Mouse (Mus musculus) embryonic facial prominence, embryonic 13.5 days (tissue): Measurements from ENCODE around the gene S100b. TPM values are rescaled to one million over a fixed set of nuclear protein-coding genes. Genes with fewer than 3 reads are reported as not detected.
A peak's percentile ranks its signal among the peaks of the same experiment; 100 is the strongest.

ENCODE experiments used
- ATAC-seq: fragments of 200-750 bp; cut with Nextera tagmentation; 2 replicates; pipeline ENCODE4 v1.8.0; 2017; ENCODE audit warnings: low read depth; ENCODE audit not compliant: insufficient number of reproducible peaks, insufficient read depth, low FRiP score, low TSS enrichment
- H3K27ac ChIP-seq: fragments of 300-500 bp; sonication (generic); 2 replicates; pipeline ENCODE4 v1.5.1; 2015; ENCODE audit warnings: moderate library complexity, mild to moderate bottlenecking, inconsistent platforms
- H3K27me3 ChIP-seq: fragments of 300-500 bp; sonication (generic); 2 replicates; pipeline ENCODE4 v1.6.1; 2015; ENCODE audit warnings: mild to moderate bottlenecking, inconsistent platforms
- H3K36me3 ChIP-seq: fragments of 300-500 bp; sonication (generic); 2 replicates; pipeline ENCODE4 v1.6.1; 2015; ENCODE audit warnings: mild to moderate bottlenecking, inconsistent platforms
- H3K4me1 ChIP-seq: fragments of 300-500 bp; sonication (generic); 2 replicates; pipeline ENCODE4 v1.6.1; 2015; ENCODE audit warnings: inconsistent platforms
- H3K4me2 ChIP-seq: fragments of 300-500 bp; sonication (generic); 2 replicates; pipeline ENCODE4 v1.6.1; 2015; ENCODE audit warnings: moderate library complexity, mild to moderate bottlenecking, inconsistent platforms
- H3K4me3 ChIP-seq: fragments of 300-500 bp; sonication (generic); 2 replicates; pipeline ENCODE4 v1.5.1; 2015; ENCODE audit warnings: mild to moderate bottlenecking, inconsistent platforms
- H3K9ac ChIP-seq: fragments of 300-500 bp; sonication (generic); 2 replicates; pipeline ENCODE4 v1.6.1; 2015; ENCODE audit warnings: mild to moderate bottlenecking, inconsistent platforms
- H3K9me3 ChIP-seq: fragments of 300-500 bp; sonication (generic); 2 replicates; pipeline ENCODE4 v1.6.1; 2016; ENCODE audit warnings: inconsistent platforms
- WGBS: fragments of 180-500 bp; shearing (Covaris S2); methylation state at CpG from one replicate; pipeline ENCODE4 v1.1.7; 2015; ENCODE audit warnings: mixed read lengths; 5-methylcytosine and 5-hydroxymethylcytosine counted together
- polyA plus RNA-seq: library from polyadenylated mRNA; unstranded; fragments of >200 nt; fragmentation: Nextera tagmentation; extraction: Ambion mirVana; gene quantifications from 2 replicates; pipeline ENCODE4 v1.2.1, GENCODE M21; 2015

Gene S100b
- polyA plus RNA-seq, 1 experiment from 2014 or later, result 5.7 TPM

DNA sequence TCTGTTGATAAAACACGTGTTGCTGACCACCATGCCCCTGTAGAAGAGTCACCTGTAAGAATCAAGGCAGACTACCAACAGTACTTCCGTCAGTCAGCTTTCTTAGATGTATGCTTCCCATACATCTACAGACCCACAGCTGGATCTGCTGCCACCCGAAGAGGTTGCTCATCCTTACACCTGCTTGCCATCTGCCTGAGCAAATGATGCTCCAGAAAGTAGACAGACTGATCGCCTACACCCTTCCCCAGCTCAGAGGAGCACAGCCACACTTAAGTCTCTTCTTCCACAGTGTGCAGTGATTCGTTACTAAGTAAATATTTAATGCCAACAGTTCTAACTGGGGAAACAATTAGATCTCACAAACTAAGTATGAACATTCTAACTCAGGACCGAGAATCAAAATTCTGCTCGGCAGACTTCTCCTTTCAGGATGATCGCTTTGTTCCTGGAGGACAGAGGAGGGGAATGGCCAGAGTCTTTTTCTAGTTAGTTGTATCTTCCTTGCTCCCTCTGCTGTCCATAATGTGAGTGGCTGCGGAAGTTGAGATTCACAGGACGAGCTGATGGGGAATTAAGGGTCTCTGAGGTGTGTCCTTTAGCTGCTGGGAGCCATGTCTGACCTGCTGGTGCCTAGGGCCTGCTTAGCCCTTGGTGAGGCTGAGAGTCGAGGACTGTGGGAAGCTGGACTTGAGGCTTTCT lies 6.9 kb downstream of the S100b start:
- peaks cover 9% of the 10 kb centered on the region for H3K4me1 ChIP-seq
- H3K9ac ChIP-seq, result no peak overlapping the region
- no peak overlapping the region for H3K27ac ChIP-seq
- peaks cover 28% of the 10 kb centered on the region for H3K36me3 ChIP-seq
- no peak overlapping the region for H3K4me3 ChIP-seq
- no peak for ATAC-seq
- 54% methylated on average over 11 of the region's 11 CpGs for WGBS
- H3K4me2 ChIP-seq, result no peak overlapping the region
- no peaks in the 10 kb centered on the region for H3K9me3 ChIP-seq
- H3K27me3 ChIP-seq, result no peaks in the 10 kb centered on the region

DNA sequence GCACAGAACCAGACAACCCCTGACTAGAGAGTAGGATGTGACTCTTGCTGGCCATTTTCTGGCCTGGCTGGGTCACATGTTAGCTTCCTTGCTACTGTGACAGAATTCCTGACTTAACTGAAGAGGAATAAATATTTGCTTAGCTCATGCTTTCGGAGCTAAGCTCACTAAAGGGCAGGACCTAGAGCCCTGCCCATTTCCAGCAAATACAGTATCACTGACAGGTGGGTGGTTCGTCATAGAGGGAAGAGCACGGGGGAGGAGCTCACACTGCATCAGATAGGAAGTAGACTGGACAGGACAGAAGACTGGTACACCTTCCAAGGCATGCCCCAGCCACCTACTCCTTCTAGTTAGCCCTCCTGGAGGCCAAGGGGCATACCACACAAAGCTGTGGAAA lies 7.8 kb downstream of the S100b start:
- H3K27ac ChIP-seq, result no peak overlapping the region
- H3K4me3 ChIP-seq, result no peak overlapping the region
- H3K27me3 ChIP-seq, result no peaks in the 10 kb centered on the region
- no peaks in the 10 kb centered on the region for H3K9me3 ChIP-seq
- H3K36me3 ChIP-seq, result peaks cover 37% of the 10 kb centered on the region
- no peak overlapping the region for H3K9ac ChIP-seq
- peaks cover 7% of the 10 kb centered on the region for H3K4me1 ChIP-seq
- 87% methylated on average over 3 of the region's 3 CpGs for WGBS
- no peak overlapping the region for H3K4me2 ChIP-seq
- ATAC-seq, result no peak

DNA sequence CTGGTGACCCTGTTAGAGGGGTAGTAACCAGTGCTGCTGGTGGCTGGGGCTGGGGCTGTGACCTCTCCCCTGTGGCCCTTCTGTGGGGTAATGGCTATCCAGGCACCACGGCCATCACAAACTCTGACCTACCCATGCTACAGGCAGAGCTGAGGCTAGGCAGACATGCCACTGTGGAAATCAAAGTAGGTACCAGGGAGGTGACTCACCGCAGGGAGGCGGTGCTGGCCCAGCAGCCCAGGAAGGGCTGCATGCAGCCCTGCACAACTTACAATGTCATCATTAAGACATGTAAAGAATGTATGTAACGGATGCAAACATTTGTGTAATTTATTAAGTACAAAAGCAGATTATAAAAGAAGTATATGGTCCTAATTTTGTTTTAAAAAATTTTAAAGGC lies 8.8 kb downstream of the S100b start:
- H3K4me2 ChIP-seq, result no peak overlapping the region
- peaks cover 44% of the 10 kb centered on the region for H3K36me3 ChIP-seq
- H3K4me1 ChIP-seq, result peaks cover 7% of the 10 kb centered on the region
- 71% methylated on average over 4 of the region's 4 CpGs for WGBS
- H3K4me3 ChIP-seq, result no peak overlapping the region
- no peaks in the 10 kb centered on the region for H3K9me3 ChIP-seq
- ATAC-seq, result no peak
- H3K27me3 ChIP-seq, result no peaks in the 10 kb centered on the region
- no peak overlapping the region for H3K27ac ChIP-seq
- H3K9ac ChIP-seq, result no peak overlapping the region

DNA sequence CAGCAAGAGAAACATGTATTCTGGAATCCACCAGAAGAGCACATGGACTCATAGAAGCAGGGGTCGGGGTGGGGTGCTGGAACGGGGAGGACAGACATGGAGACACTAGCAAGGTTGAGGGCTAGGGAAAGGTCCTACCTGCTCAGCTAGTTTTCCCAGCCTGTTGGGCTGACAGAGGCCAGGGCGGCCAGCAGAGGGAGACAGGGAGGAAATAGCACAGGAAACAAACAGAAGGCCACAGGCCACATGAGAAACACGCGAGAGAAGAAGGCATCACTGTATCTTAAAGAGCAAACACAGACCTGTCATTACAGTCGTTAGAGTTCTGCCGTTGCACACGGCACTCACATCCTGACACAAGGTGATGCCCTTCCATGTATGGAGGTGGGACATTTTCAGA lies 17.6 kb downstream of the S100b start:
- Histone ChIP-seq H3K27ac (no peak overlapping the region), H3K4me3 (no peak overlapping the region), H3K9ac (no peak overlapping the region), H3K4me2 (no peak overlapping the region), H3K4me1 (no peaks in the 10 kb centered on the region), H3K9me3 (no peaks in the 10 kb centered on the region), H3K36me3 (peaks cover 91% of the 10 kb centered on the region), H3K27me3 (no peaks in the 10 kb centered on the region)
- 51% methylated on average over 8 of the region's 8 CpGs for WGBS
- no peak for ATAC-seq

DNA sequence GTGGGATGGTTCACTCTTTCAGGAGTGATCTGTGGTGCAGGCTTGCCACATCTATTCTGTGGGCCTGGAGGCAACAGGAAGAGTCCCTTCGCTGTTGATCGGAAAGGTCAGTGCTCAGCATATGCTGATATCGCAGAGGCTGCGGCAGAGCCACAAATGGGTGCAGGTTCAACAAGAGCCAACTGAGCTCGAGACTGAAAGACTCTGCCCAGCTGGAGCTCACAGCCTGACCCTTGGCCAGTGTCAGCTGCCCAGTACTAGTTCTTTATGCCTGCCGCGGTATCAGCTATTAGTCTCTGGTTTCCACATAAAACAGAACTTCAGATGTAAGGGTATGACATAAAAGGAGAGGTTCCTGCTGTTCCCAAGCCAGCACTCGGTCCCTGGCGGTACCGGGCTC lies 21.6 kb downstream of the S100b start:
- ATAC-seq, result no peak
- no peak overlapping the region for H3K4me2 ChIP-seq
- no peak overlapping the region for H3K9ac ChIP-seq
- WGBS, result 83% methylated on average over 10 of the region's 10 CpGs
- H3K27ac ChIP-seq, result no peak overlapping the region
- H3K4me3 ChIP-seq, result no peak overlapping the region
- H3K4me1 ChIP-seq, result no peaks in the 10 kb centered on the region
- no peaks in the 10 kb centered on the region for H3K27me3 ChIP-seq
- no peaks in the 10 kb centered on the region for H3K9me3 ChIP-seq
- peaks cover 88% of the 10 kb centered on the region for H3K36me3 ChIP-seq

DNA sequence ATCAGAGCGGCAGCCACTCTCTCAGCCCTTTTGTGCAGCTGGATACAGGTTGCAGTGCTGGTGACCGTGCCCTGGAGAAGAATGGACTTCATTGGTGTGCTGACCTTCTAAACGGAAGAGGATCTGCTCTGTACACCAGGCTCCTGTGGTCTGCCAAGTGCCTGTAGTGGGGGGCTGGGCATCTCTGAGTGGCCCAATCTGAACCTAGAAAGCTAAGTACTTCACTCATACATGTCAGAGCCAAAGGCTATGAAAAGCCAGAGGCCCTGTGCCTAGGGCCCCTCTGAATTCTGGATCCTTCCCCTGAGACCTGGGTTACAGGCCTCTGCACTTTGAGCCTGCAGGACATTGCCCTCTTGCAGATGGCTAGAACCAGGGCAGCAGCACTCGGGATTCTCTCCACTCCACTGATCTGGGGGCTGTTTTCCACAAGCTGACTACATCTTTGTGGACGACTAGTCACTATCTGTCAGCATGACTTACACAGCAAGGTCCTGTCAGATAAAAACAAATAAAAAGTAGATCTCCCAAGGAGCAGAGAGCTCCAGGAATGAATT lies 25.0 kb downstream of the S100b start:
- H3K4me1 ChIP-seq, result no peaks in the 10 kb centered on the region
- no peak overlapping the region for H3K4me2 ChIP-seq
- H3K27me3 ChIP-seq, result no peaks in the 10 kb centered on the region
- no peak overlapping the region for H3K9ac ChIP-seq
- H3K36me3 ChIP-seq, result peaks cover 84% of the 10 kb centered on the region
- WGBS, result 69% methylated on average over 5 of the region's 5 CpGs
- ATAC-seq, result no peak
- H3K4me3 ChIP-seq, result no peak overlapping the region
- H3K27ac ChIP-seq, result no peak overlapping the region
- no peaks in the 10 kb centered on the region for H3K9me3 ChIP-seq

DNA sequence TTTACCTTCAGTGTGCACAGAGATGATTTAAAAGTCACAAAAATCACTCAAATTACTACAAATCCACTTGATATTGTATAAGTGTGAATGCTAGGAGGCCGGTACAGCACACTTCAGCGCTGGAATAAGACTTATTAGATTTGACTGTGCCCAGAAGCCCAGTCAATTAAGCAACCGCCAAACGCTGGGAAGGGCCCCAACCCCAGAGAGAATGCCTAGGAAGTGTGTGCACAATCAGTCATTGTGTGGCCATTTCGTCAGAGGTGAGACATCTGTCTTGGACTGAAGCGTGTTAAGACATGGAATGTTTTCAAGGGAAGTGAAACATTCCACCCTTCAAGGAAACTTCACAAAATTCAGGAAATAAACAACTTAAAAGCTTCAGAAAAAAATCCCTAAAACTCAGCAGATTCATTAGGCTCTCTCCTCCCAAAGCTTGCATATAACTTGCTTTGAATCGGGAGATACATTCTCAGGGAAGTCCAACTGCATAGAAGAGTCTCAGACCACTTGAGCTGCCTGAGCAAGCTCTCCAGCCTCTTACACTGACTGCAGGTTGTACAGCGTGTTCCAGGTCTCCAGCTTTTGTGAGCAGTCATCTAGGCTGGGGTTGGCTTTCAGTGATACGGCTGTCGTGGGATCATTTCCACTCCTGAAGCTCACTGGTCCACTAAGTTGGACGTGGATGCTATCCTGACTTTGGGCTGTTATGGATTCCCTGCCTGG lies 34.8 kb downstream of the S100b start:
- WGBS, result 58% methylated on average over 11 of the region's 11 CpGs
- peaks cover 95% of the 10 kb centered on the region for H3K36me3 ChIP-seq
- 0 out of 2 replicates have a peak overlapping the region, but pooled peaks have one; percentile 51 for H3K27ac ChIP-seq
- H3K4me1 ChIP-seq, result no peaks in the 10 kb centered on the region
- H3K9me3 ChIP-seq, result no peaks in the 10 kb centered on the region
- no peak overlapping the region for H3K4me2 ChIP-seq
- no peak overlapping the region for H3K4me3 ChIP-seq
- ATAC-seq, result no peak
- no peak overlapping the region for H3K9ac ChIP-seq
- H3K27me3 ChIP-seq, result no peaks in the 10 kb centered on the region

DNA sequence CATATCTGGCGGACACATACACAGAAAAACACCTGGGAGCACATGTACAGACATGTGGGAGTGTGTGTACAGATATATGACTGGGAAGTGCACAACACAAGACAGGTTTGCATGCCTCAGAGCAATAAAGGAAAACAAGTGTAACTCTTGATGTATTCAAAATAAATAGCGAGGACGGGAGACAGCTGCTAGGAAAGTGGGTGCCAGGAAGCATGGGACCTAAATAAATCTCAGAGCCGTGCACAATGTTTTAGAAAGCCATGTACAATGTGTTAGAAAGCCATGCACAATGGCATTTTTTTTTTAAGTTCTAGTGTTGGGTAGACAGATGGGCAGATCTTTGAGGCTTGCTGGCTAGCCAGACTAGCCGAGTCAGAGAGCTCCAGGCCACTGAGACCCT lies 35.4 kb downstream of the S100b start:
- Histone ChIP-seq H3K4me2 (no peak overlapping the region), H3K27ac (0 out of 2 replicates have a peak overlapping the region, but pooled peaks have one; percentile 51), H3K4me1 (no peaks in the 10 kb centered on the region), H3K4me3 (no peak overlapping the region), H3K9ac (no peak overlapping the region), H3K27me3 (no peaks in the 10 kb centered on the region), H3K9me3 (no peaks in the 10 kb centered on the region), H3K36me3 (peaks cover 95% of the 10 kb centered on the region)
- 89% methylated on average over 5 of the region's 5 CpGs for WGBS
- no peak for ATAC-seq

DNA sequence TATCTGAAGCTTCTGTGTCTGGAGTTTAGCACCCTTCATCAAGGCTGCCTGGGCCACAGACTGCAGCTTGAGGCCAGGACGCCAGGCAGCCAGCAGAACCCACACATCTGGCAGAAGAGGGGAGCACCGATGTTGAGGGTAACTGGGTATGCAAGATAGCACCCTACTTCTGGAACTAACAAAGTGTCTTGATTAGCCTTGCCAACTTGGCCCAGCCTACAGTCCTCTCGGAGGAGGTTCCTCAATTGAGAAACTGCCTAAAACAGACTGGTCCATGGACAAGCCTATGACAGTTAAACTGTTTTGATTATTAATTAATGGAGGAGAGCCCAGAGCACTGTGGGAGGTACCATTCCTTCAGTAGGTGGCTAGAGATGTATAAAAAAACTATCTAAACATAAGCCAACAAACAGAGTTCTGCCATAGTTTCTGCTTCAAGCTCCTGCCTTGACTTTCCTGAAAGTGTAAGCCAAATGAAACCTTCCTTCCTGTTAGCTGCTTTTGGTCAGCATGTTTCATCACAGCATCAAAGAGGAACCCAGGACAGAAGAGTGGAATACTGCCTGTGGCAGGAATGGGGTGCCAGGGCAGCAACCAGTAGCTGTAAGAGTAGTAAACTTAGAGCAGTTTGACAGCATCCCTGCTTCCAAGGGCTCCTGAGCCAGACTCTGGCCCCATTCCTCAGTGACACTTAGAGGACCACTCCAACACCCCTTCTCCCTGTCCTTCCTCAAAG lies 36.5 kb downstream of the S100b start:
- no peak overlapping the region for H3K4me3 ChIP-seq
- no peaks in the 10 kb centered on the region for H3K4me1 ChIP-seq
- H3K27ac ChIP-seq, result no peak overlapping the region
- no peak overlapping the region for H3K4me2 ChIP-seq
- H3K27me3 ChIP-seq, result no peaks in the 10 kb centered on the region
- peaks cover 95% of the 10 kb centered on the region for H3K36me3 ChIP-seq
- 89% methylated on average over 3 of the region's 3 CpGs for WGBS
- H3K9ac ChIP-seq, result no peak overlapping the region
- H3K9me3 ChIP-seq, result no peaks in the 10 kb centered on the region
- no peak for ATAC-seq

DNA sequence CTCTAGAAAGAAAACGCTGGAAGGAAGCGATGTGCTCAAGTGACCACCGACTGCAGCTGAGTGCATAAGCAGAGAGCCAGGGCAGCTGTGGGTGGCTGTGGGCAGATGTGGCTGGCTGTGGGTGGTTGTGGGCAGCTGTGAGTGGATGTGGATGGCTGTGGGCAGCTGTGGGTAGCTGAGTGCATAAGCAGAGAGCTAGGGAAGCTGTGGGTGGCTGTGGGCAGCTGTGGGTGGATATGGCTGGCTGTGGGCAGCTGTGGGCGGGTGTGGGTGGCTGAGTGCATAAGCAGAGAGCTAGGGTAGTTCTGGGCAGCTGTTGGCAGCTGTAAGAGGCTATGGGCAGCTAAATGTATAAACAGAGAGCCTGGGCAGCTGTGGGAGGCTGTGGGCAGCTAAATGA lies 39.6 kb downstream of the S100b start:
- ATAC-seq, result peak; percentile 69; the same call in 1 of the 2 replicates
- H3K27me3 ChIP-seq, result no peaks in the 10 kb centered on the region
- no peaks in the 10 kb centered on the region for H3K4me1 ChIP-seq
- no peak overlapping the region for H3K4me2 ChIP-seq
- peaks cover 93% of the 10 kb centered on the region for H3K36me3 ChIP-seq
- H3K4me3 ChIP-seq, result no peak overlapping the region
- no peak overlapping the region for H3K27ac ChIP-seq
- H3K9ac ChIP-seq, result no peak overlapping the region
- 88% methylated on average over 4 of the region's 4 CpGs for WGBS
- no peaks in the 10 kb centered on the region for H3K9me3 ChIP-seq

DNA sequence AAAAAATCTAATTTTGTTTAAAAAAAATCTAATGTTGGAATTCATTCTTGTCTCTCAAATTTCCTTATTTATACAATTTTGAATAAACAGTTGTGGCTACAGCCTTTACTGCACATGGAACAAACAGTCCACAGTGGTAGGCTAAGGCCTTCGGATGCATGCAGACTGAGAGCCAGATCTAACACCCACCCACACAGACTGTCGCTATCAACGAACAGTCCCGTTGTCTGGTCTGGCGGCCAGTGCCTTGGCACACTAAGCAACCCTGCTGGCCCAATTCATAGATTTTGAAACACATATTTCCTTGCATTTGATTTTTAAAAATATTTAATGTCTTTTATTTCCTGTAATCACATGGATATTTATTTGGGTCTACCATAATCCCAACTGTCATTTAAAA lies 46.5 kb downstream of the S100b start:
- 90% methylated on average over 5 of the region's 5 CpGs for WGBS
- no peak for ATAC-seq

More for the DNA sequence above, 46.5 kb downstream of the S100b start:
- Histone ChIP-seq H3K27ac (no peak overlapping the region), H3K9ac (no peak overlapping the region), H3K9me3 (no peaks in the 10 kb centered on the region), H3K36me3 (peaks cover 77% of the 10 kb centered on the region), H3K4me3 (no peak overlapping the region), H3K27me3 (no peaks in the 10 kb centered on the region), H3K4me1 (no peaks in the 10 kb centered on the region), H3K4me2 (no peak overlapping the region)
